Mouse (Mus musculus): ENCODE data around the gene Bcl2.

Bcl2 gene

DNA sequence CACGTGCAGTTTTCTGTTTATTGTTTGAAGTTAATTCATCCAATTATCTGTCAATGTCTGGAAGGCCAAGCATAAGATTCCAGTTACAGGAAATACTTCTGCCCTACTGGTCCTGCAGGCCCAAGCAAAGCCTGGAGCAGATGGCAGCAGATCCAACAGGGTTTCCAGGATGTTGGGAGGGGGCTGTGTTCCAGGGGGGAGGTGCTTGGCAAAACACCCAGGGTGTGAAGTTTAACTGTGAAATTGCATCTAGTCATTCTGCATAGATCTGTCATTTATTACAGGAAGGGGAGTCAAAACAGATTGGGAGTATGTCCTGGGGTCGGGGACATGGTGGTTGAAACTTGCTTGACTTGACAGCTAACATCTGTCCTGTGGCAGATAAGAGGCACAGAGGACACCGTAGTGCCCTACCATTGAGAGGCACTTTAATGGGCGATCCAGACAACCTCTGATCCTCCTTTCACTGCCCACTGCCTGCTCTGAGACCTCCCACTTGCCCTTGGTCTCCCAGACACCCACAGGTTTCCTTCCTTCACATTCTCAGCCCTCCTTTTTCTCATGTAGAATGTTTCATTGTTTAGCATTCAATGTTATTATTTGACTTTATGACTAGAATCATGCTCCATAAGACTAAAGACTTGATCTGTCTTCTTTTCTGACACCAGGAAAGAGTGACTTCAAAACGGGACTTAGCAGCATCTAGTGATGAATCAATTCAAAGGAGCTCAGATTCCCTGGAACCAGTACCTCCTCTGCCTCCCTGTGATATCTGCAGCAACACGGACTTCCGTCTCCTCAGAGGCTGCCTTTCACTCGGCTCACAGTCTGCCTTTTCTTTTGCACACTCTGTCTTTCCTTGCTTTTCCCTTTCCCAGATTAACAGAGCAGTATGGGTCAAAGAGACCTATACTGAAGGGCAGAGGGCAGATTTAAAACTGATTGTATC is 47.7 kb downstream of the Bcl2 start:
- peak in 1 of 2 experiments; percentile 12 for DNase-seq (ENCODE audit: low spot score in 2 of 2)

GRCm38 (mm10) chr1:106664978-106665377 is 49.1 kb downstream of the Bcl2 start:
- no peak for DNase-seq (ENCODE audit: low spot score in 2 of 2)

DNA sequence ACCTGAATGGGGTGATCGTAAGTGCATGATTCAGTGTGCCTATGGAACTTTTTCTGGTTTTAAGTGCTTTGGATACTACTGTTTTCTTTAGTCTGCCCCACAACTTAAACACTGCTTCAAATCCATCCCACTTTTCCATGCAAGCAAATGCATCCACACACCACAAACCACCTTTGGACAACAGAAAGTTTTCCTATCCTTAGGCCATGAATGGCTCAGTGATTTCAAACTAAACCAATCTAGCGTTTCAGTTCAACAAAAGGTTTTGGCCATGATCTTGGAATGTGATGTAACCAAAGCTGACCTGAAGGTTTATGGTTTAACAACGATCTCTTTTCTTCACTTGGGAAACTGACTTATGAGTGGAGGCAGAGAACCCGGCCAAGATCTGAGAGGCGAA is 51.6 kb downstream of the Bcl2 start:
- no peak for DNase-seq (ENCODE audit: low spot score in 2 of 2)

GRCm38 (mm10) chr1:106658293-106658847 is 55.7 kb downstream of the Bcl2 start:
- no peak for DNase-seq (ENCODE audit: low spot score in 2 of 2)

- no peak for DNase-seq (ENCODE audit: low spot score in 2 of 2)
Observed at GRCm38 (mm10) chr1:106656207-106656738, 57.8 kb downstream of the Bcl2 start.

DNA sequence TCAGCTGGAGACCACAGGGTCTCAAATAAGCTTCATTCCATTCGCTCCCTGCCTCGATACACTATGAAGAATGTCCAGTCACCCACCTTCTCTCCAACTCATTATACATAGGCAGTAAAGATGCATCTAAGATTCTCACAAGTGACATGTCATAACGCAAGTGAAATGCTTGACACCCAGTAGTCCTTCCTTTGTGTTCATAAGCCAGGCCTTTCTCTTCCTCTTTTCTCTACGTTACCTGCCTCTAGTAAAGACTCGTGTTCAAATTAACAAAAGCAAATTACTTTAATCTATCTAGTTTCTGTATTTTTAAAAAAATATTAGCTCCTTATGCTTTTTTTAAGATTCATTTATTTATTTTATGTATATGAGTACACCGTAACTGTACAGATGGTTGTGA is 59.8 kb downstream of the Bcl2 start:
- DNase-seq (ENCODE audit: low spot score in 2 of 2) = no peak

GRCm38 (mm10) chr1:106653441-106653860 is 60.6 kb downstream of the Bcl2 start:
- DNase-seq (ENCODE audit: low spot score in 2 of 2) = no peak

GRCm38 (mm10) chr1:106651211-106651610 is 62.9 kb downstream of the Bcl2 start:
- DNase-seq (ENCODE audit: low spot score in 2 of 2) = no peak

DNA sequence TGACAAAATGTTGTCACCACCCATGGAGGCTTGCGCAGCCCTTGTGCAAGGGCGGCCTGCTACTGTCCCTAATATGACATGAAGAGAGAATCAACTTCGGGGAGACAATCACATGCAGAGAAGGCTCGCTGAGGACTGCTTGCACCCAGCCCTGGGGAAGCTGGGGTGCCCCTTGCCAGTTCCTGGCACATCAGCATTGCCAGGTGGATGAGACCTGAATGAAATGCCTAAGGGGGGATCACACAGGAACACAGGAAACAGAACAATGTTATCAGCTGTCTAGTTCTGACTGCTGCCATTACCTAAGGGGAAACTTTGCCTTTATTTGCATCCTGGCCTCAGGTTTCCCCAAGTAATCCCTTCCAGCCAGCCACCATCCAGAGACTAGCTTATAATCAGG is 63.6 kb downstream of the Bcl2 start:
- DNase-seq (ENCODE audit: low spot score in 2 of 2) = no peak

GRCm38 (mm10) chr1:106647336-106647735 is 66.7 kb downstream of the Bcl2 start:
- no peak for DNase-seq (ENCODE audit: low spot score in 2 of 2)

DNA sequence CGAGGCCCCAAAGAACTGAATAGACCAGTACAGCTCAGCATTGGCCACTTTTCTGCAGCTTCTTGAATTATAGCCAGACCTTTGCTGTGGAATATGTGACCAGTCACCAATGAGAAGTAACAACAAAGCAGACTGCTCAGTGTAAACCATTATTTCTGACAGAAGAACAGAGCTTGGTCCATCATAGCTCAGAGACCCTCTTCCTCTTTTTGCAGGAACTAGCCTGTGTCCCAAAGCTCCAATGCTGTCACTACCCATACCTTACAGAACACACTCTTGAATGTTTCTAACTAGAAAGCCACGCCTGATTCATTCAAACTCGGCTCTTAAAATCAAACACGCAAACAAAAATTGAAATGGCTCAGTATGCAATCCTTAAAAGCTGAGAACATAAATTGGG is 69.5 kb downstream of the Bcl2 start:
- no peak for DNase-seq (ENCODE audit: low spot score in 2 of 2)

GRCm38 (mm10) chr1:106643527-106643926 is 70.5 kb downstream of the Bcl2 start:
- no peak for DNase-seq (ENCODE audit: low spot score in 2 of 2)

DNA sequence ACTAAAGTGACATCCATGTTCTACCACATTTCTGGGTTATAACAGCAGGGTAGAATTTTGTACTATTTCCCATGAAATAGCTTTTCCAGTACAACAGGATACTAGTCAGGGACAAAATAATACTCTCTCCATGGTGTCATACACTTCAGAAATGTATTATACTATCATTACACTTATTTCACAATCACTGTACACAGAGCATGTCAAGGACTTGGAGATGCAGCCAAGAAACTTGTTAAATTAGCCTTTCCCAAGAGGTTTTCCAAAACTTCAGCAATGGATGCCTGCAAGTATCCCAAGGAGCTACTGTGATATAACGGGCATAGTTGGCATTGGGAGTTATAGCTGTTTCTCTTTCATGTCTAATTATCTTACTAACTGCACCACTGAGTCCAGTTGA is 73.5 kb downstream of the Bcl2 start:
- no peak for DNase-seq (ENCODE audit: low spot score in 2 of 2)

DNA sequence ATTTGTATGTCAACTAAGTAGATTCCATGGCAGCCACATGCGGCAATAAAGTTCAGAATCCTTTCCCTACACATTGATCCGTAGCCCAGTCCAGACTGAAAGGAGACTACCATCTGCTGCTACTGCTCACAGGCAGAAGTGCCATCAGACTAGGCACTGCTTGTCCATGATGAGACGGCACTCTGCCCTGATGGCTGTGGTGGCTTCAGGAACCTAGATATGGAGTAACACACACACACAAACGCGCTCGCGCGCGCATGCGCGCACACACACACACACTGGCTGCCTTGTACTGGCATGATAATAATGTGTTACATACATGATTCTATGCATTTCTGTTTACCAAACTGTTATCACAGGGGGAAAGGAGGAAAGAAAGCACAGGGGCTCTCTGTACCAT is 76.4 kb downstream of the Bcl2 start:
- DNase-seq (ENCODE audit: low spot score in 2 of 2) = no peak

- no peak for DNase-seq (ENCODE audit: low spot score in 2 of 2)
Observed at GRCm38 (mm10) chr1:106636714-106637113, 77.4 kb downstream of the Bcl2 start.

DNA sequence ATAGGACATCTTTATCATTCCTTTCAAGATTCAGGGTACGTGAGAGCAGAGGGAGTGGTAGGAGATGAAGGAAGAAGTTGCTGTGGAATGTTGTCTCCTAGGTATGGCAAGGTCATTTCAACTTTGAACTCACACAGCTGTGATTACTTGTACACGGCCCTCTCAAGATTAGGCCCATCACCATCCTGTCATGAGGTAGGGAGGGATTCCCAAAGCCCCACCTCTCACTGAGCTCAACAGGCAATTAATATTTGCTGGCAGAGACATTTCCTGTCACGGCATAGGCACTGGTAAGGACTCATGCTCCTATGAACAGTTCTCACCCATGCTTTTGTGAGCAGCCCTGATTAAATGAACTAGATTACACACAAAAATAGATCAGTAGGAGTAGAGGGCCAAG is 80.9 kb downstream of the Bcl2 start:
- no peak for DNase-seq (ENCODE audit: low spot score in 2 of 2)

DNA sequence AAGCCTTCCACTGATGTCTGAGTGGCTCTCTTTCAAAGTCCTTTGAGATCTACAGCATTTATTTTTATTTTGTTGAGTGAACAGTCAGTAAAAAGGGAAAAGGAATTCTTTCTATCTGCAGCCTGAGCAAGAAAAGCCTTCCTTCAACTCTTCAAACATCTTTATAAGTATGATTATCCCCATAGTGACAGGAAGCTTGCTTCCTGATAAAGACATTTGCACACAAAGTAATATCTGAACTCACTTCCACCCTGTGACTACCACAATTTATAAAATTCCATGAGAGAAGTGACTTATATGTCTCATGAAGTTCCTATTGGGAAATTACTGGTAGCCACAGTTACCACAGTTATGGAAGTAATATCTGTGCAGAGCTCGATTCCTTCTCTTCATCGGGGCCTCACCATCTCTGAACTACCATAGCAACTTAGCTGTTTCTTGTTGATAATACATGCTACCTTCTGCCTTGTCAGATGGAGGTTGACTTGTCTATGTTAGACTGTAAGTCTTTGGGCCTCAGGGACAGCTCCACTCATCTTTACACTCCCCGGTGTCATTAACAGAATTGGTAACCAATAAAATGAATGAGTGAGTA is 82.1 kb downstream of the Bcl2 start:
- no peak for DNase-seq (ENCODE audit: low spot score in 2 of 2)

DNA sequence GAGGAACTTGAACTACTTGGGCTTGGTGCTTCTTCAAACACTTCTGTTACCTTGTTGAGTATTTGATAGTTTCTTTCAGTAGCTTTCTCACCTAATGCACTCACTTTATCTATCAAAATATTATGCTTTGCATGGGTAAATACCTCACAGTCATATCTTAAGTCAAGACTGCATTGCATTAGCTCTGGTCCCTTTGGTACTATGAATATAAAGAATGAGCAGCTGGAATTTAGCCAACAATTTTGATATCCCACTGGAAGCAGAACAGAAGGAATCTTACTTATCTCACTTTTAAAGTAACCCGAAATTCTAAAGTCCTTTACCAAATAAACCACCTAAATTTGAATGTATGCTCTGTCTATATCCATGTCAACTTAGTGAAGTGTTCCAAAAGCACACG is 83.1 kb downstream of the Bcl2 start:
- no peak for DNase-seq (ENCODE audit: low spot score in 2 of 2)

DNA sequence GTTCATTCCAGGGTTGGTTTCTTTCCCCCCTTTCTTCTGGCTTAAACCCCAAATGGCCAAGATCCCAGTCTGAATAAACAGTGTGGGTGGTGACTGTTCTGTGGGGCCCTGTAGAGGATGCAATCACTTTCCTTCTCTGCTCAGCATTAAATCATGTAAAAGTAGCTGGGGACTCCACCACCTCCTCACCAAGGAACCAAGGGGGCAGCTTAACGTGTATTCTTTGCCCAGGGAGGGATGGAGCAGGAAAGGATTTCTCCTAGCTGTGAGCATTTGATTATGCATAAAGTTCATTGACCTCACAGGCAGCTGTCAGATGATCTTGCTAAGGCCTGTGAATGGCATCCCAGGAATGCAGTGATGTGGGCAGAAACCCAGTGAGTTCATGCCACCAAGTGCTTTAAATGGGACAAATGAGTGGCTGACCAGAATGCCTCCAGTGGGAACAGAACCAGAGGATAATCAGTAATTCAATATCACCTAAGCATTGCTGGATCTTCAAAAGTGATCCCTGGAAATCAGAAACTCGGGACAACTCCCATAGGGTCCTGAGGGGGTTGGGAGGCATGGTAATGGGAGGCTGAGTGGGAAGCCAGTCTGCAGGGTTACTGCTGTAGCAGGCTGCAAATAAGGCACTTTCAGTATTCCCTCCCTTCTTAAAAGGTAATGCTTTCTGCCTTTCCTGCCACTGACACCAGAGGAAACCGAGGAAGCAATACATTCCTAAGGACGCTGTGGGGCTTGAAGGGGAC is 84.0 kb downstream of the Bcl2 start:
- DNase-seq (ENCODE audit: low spot score in 2 of 2) = no peak

- no peak for DNase-seq (ENCODE audit: low spot score in 2 of 2)
Observed at GRCm38 (mm10) chr1:106629470-106629830, 84.6 kb downstream of the Bcl2 start.

DNA sequence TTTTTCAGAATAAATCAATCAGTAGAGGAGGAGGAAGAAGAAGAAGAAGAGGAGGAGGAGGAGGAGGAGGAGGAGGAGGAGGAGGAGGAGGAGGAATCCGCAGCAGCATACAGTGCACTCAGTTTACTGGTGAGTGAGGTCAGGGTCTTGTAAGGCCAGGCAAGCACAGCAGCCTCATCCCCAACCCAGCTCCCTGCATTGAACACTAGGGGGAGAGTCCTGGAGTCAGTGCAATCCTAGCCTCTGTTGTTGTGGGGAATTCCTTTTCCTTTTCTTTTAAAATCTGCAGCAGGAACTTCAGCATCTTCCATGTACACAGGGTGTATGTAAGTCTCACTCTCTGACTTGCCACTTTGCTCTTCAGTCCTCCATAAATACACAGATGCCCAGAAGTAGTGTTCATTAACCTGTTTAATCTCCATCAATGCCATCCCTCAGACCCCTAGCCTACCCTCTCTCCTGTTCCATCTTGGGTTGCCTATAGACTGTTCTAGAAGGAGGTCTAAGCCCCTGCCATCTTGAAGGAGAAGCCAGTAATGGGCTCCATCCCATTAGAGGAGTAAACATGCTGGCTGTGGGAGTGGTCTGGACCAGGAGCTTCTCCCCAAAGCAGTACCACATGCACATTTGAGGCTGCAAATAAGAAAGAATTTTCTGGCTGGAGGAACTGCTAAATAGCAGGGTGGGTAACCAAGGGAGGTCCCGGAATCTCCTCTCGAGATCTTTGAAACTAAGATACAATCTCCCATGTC is 85.2 kb downstream of the Bcl2 start:
- DNase-seq (ENCODE audit: low spot score in 2 of 2) = no peak
